Mouse (Mus musculus) hindbrain, embryonic 16.5 days (tissue): ENCODE results near the gene Ftcd. TPM values are rescaled to one million over a fixed set of nuclear protein-coding genes. Genes with fewer than 3 reads are reported as not detected.

ENCODE experiments used
- ATAC-seq: fragments of 200-750 bp; cut with Nextera tagmentation; 2 replicates; pipeline ENCODE4 v1.8.0; 2017; ENCODE audit warnings: moderate TSS enrichment, moderate library complexity
- H3K27ac ChIP-seq: fragments of 300-500 bp; sonication (generic); 2 replicates; pipeline ENCODE4 v1.5.1; 2014; ENCODE audit warnings: low read depth, mild to moderate bottlenecking, control low read depth, low read length, moderate library complexity
- H3K27me3 ChIP-seq: fragments of 300-500 bp; sonication (generic); replicated peaks from 2 replicates; pipeline ENCODE4 v1.6.1; 2014; ENCODE audit warnings: low read length; ENCODE audit not compliant: control insufficient read depth, insufficient read depth
- H3K36me3 ChIP-seq: fragments of 300-500 bp; sonication (generic); 2 replicates; pipeline ENCODE4 v1.6.1; 2014; ENCODE audit warnings: mild to moderate bottlenecking, low read length, moderate library complexity, mixed read lengths; ENCODE audit not compliant: control insufficient read depth, insufficient read depth
- H3K4me1 ChIP-seq: fragments of 300-500 bp; sonication (generic); 2 replicates; pipeline ENCODE4 v1.6.1; 2014; ENCODE audit warnings: low read depth, low read length; ENCODE audit not compliant: control insufficient read depth, insufficient read depth
- H3K4me2 ChIP-seq: fragments of 300-500 bp; sonication (generic); 2 replicates; pipeline ENCODE4 v1.6.1; 2014; ENCODE audit warnings: mild to moderate bottlenecking, low read length, control low read depth, moderate library complexity
- H3K4me3 ChIP-seq: fragments of 300-500 bp; sonication (generic); 2 replicates; pipeline ENCODE4 v1.5.1; 2014; ENCODE audit warnings: mild to moderate bottlenecking, low read length, control low read depth, moderate library complexity
- H3K9ac ChIP-seq: fragments of 300-500 bp; sonication (generic); 2 replicates; pipeline ENCODE4 v1.6.1; 2014; ENCODE audit warnings: low read depth, mild to moderate bottlenecking, control low read depth, low read length, moderate library complexity
- H3K9me3 ChIP-seq: fragments of 300-500 bp; sonication (generic); 2 replicates; pipeline ENCODE4 v1.6.1; 2014; ENCODE audit warnings: mild to moderate bottlenecking, low read length, moderate library complexity; ENCODE audit not compliant: control insufficient read depth
- WGBS: fragments of 180-500 bp; shearing (Covaris S2); extraction: QIAGEN DNeasy Blood & Tissue Kit; methylation state at CpG from one replicate; pipeline ENCODE4 v1.1.7; 2014; 5-methylcytosine and 5-hydroxymethylcytosine counted together
- polyA plus RNA-seq: library from polyadenylated mRNA; unstranded; fragments of >200 nt; fragmentation: Nextera tagmentation; extraction: Ambion mirVana; gene quantifications from 2 replicates; pipeline ENCODE4 v1.2.1, GENCODE M21; 2015

The Ftcd gene
- polyA plus RNA-seq = 0.08 and 0.10 TPM in 2 replicates

GRCm38 (mm10) chr10:76575374-76575773 lies at the start of gene Ftcd:
Gene Ftcd, plus strand, starts transcription at chr10:76575648.
- 67% methylated on average over 3 of the region's 3 CpGs for WGBS
- Histone ChIP-seq H3K4me2 (no peak within 1 kb of the TSS), H3K36me3 (no peaks in the 10 kb centered on the region), H3K4me1 (no peaks in the 10 kb centered on the region), H3K4me3 (no peak within 1 kb of the TSS), H3K9ac (no peak within 1 kb of the TSS), H3K9me3 (0 out of 2 replicates have a peak, but pooled peaks cover 4% of the 10 kb centered on the region), H3K27me3 (no peaks in the 10 kb centered on the region), H3K27ac (no peak within 1 kb of the TSS)
- no peak for ATAC-seq

- Histone ChIP-seq H3K4me2 (peak overlapping the region; percentile 89), H3K9ac (peak overlapping the region; percentile 67), H3K4me3 (peak overlapping the region; percentile 66), H3K9me3 (no peaks in the 10 kb centered on the region), H3K27ac (peak overlapping the region; percentile 59; the same call in 1 of the 2 replicates), H3K4me1 (peaks cover 15% of the 10 kb centered on the region), H3K36me3 (peaks cover 7% of the 10 kb centered on the region), H3K27me3 (no peaks in the 10 kb centered on the region)
- WGBS = 3% methylated on average over 11 of the region's 11 CpGs
- ATAC-seq = no peak
Observed at GRCm38 (mm10) chr10:76530922-76531321, 44.5 kb upstream of the Ftcd start.

- H3K9me3 ChIP-seq = no peaks in the 10 kb centered on the region
- peaks cover 12% of the 10 kb centered on the region for H3K36me3 ChIP-seq
- peak within 1 kb of the TSS; percentile 78 for H3K27ac ChIP-seq
- peak; percentile 100 for ATAC-seq
- no peaks in the 10 kb centered on the region for H3K27me3 ChIP-seq
- H3K4me3 ChIP-seq = peak within 1 kb of the TSS; percentile 66
- H3K4me2 ChIP-seq = peak within 1 kb of the TSS; percentile 89
- under 1% methylated on average over 36 of the region's 37 CpGs for WGBS
- peak within 1 kb of the TSS; percentile 73 for H3K9ac ChIP-seq
- peaks cover 15% of the 10 kb centered on the region for H3K4me1 ChIP-seq
Observed at GRCm38 (mm10) chr10:76531375-76531774, 44.1 kb upstream of the Ftcd start, which contains the start of gene Lss. Gene Lss, plus strand, starts transcription at chr10:76531588.

- H3K4me2 ChIP-seq = peak overlapping the region; percentile 89
- 2% methylated on average over 14 of the region's 14 CpGs for WGBS
- H3K4me1 ChIP-seq = peaks cover 15% of the 10 kb centered on the region
- no peaks in the 10 kb centered on the region for H3K9me3 ChIP-seq
- H3K36me3 ChIP-seq = peaks cover 16% of the 10 kb centered on the region
- H3K9ac ChIP-seq = peak overlapping the region; percentile 73
- peak; percentile 25; the same call in 1 of the 2 replicates for ATAC-seq
- H3K4me3 ChIP-seq = peak overlapping the region; percentile 66
- no peaks in the 10 kb centered on the region for H3K27me3 ChIP-seq
- H3K27ac ChIP-seq = peak overlapping the region; percentile 78
Observed at GRCm38 (mm10) chr10:76531828-76532227, 43.6 kb upstream of the Ftcd start.

GRCm38 (mm10) chr10:76535526-76535925 lies 39.9 kb upstream of the Ftcd start:
- Histone ChIP-seq H3K9me3 (no peaks in the 10 kb centered on the region), H3K4me1 (peaks cover 14% of the 10 kb centered on the region), H3K9ac (no peak overlapping the region), H3K4me3 (no peak overlapping the region), H3K27me3 (no peaks in the 10 kb centered on the region), H3K27ac (no peak overlapping the region), H3K4me2 (no peak overlapping the region), H3K36me3 (peaks cover 36% of the 10 kb centered on the region)
- ATAC-seq = no peak
- 97% methylated on average over 7 of the region's 7 CpGs for WGBS

- H3K36me3 ChIP-seq = peaks cover 55% of the 10 kb centered on the region
Observed at GRCm38 (mm10) chr10:76537619-76538018, 37.8 kb upstream of the Ftcd start.

GRCm38 (mm10) chr10:76541336-76542085 lies 33.9 kb upstream of the Ftcd start:
- Histone ChIP-seq H3K4me3 (no peak overlapping the region), H3K27me3 (no peaks in the 10 kb centered on the region), H3K9me3 (no peaks in the 10 kb centered on the region), H3K4me2 (no peak overlapping the region), H3K36me3 (peaks cover 66% of the 10 kb centered on the region), H3K4me1 (no peaks in the 10 kb centered on the region; the same call in 1 of the 2 replicates), H3K27ac (no peak overlapping the region), H3K9ac (no peak overlapping the region)
- 98% methylated on average over 11 of the region's 11 CpGs for WGBS
- ATAC-seq = no peak

More at GRCm38 (mm10) chr10:76537619-76538018, 37.8 kb upstream of the Ftcd start:
- no peaks in the 10 kb centered on the region for H3K9me3 ChIP-seq
- H3K27me3 ChIP-seq = no peaks in the 10 kb centered on the region
- WGBS = 85% methylated on average over 8 of the region's 9 CpGs
- no peak for ATAC-seq
- H3K9ac ChIP-seq = no peak overlapping the region
- H3K4me3 ChIP-seq = no peak overlapping the region
- no peak overlapping the region for H3K4me2 ChIP-seq
- peaks cover 5% of the 10 kb centered on the region for H3K4me1 ChIP-seq
- H3K27ac ChIP-seq = no peak overlapping the region

- WGBS = 93% methylated on average over 10 of the region's 10 CpGs
- ATAC-seq = no peak
Observed at GRCm38 (mm10) chr10:76542636-76543375, 32.6 kb upstream of the Ftcd start.

GRCm38 (mm10) chr10:76546566-76546965 lies 28.9 kb upstream of the Ftcd start:
- WGBS = 91% methylated on average over 8 of the region's 8 CpGs
- no peak overlapping the region for H3K4me2 ChIP-seq
- ATAC-seq = no peak

More at GRCm38 (mm10) chr10:76542636-76543375, 32.6 kb upstream of the Ftcd start:
- H3K4me3 ChIP-seq = no peak overlapping the region
- H3K36me3 ChIP-seq = peaks cover 70% of the 10 kb centered on the region
- no peak overlapping the region for H3K27ac ChIP-seq
- H3K4me1 ChIP-seq = no peaks in the 10 kb centered on the region
- H3K9ac ChIP-seq = no peak overlapping the region
- no peaks in the 10 kb centered on the region for H3K9me3 ChIP-seq
- H3K27me3 ChIP-seq = no peaks in the 10 kb centered on the region
- no peak overlapping the region for H3K4me2 ChIP-seq

More at GRCm38 (mm10) chr10:76546566-76546965, 28.9 kb upstream of the Ftcd start:
- H3K9me3 ChIP-seq = no peaks in the 10 kb centered on the region
- no peak overlapping the region for H3K9ac ChIP-seq
- H3K4me1 ChIP-seq = no peaks in the 10 kb centered on the region
- no peak overlapping the region for H3K27ac ChIP-seq
- H3K36me3 ChIP-seq = peaks cover 79% of the 10 kb centered on the region
- no peak overlapping the region for H3K4me3 ChIP-seq
- no peaks in the 10 kb centered on the region for H3K27me3 ChIP-seq
